ENCODE assay signal across 27 mouse cellular contexts in the genomic region with DNA sequence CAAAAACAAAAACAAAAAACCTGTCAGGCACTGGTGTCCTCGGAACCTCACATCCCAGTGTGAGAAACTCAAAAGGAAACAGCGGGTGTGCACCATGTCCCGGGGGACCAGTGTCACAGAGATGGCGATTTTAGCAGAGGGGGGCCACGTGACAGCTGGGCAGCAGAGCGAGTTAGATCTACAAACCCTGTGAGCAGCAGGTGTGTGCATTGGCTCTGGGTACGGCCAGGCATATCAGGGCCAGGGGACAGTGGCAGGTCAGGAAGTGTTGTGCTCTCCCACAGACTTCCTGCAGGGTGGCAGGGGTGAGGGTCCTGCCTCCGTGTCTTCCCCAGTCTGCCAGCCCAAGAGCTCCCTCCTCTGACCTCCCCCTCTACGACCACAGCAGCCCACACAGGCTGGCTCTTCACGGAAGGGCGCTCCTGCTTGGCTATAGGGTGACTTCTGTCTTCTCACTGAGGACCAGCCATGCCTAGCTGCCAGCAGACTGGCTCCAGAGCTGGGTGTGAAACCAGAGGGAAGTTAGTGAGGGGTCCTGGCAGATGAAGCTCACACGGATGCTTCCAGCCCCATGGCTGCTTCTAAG. TPM values are rescaled to one million over a fixed set of nuclear protein-coding genes. Genes with fewer than 3 reads are reported as not detected.
DNase-seq lines count a peak whose midpoint lies in the region; ATAC-seq and TF ChIP-seq lines count a peak whose summit lies in the region.
"Had no signal": no experiment of that assay in that cellular context is flagged by ENCODE, and none has a peak within 500 bp of the region (broad histone marks: within the 10 kb centered on the region; RNA-seq: fewer than 3 reads in every experiment).

No protein-coding gene starts in this region.

- H3K4me3 ChIP-seq in gastrocnemius, adult 2 months = peak overlapping the region; percentile 13; the same call in 1 of the 2 replicates
- H3K4me3 ChIP-seq in liver, postnatal 0 days (ENCODE audit: low read depth, low read length) = no peak overlapping the region
- H3K4me3 ChIP-seq in liver, embryonic 11.5 days (ENCODE audit: low read depth, low read length) = no peak overlapping the region
- no peak overlapping the region for H3K4me3 ChIP-seq in olfactory bulb, adult 2 months (ENCODE audit: insufficient read depth, low read depth, low read length)
- no peak overlapping the region for H3K4me3 ChIP-seq in lung, postnatal 0 days (ENCODE audit: low read depth, low read length)
- H3K4me3 ChIP-seq: embryonic facial prominence, embryonic 12.5 days; limb, embryonic 10.5 days; midbrain, embryonic 15.5 days; myocyte had no signal

- WGBS in liver, postnatal 0 days (ENCODE audit: insufficient replicate concordance) = 24% methylated on average over 12 of the region's 12 CpGs
- 41% methylated on average over 12 of the region's 12 CpGs for WGBS in liver, embryonic 11.5 days
- 48% methylated on average over 12 of the region's 12 CpGs for WGBS in olfactory bulb, adult 2 months
- WGBS in lung, postnatal 0 days = 40% methylated on average over 12 of the region's 12 CpGs

- no peaks in the 10 kb centered on the region for H3K9me3 ChIP-seq in liver, postnatal 0 days (ENCODE audit: low read length)
- no peaks in the 10 kb centered on the region for H3K9me3 ChIP-seq in liver, embryonic 11.5 days (ENCODE audit: control insufficient read depth, low read length)
- no peaks in the 10 kb centered on the region for H3K9me3 ChIP-seq in lung, postnatal 0 days (ENCODE audit: low read length)
- H3K9me3 ChIP-seq: embryonic facial prominence, embryonic 12.5 days; limb, embryonic 10.5 days; midbrain, embryonic 15.5 days had no signal

- ATAC-seq in liver, postnatal 0 days = peak; percentile 36
- no peak for ATAC-seq in liver, embryonic 11.5 days (replicated peaks; ENCODE audit: low FRiP score)
- no peak for ATAC-seq in frontal cortex, adult (ENCODE audit: low TSS enrichment)
- no peak for ATAC-seq in lung, postnatal 0 days
- ATAC-seq: inflammation-experienced regulatory T-cells, adult 6 months; midbrain, embryonic 15.5 days had no signal

- no peak overlapping the region for H3K4me2 ChIP-seq in liver, postnatal 0 days (ENCODE audit: low read depth, low read length)
- H3K4me2 ChIP-seq in liver, embryonic 11.5 days = no peak overlapping the region
- H3K4me2 ChIP-seq in lung, postnatal 0 days (replicated peaks; ENCODE audit: low read depth, low read length) = no peak overlapping the region
- H3K4me2 ChIP-seq: embryonic facial prominence, embryonic 12.5 days; hindbrain, embryonic 14.5 days; midbrain, embryonic 15.5 days had no signal

- H3K9ac ChIP-seq in liver, postnatal 0 days (replicated peaks) = no peak overlapping the region
- no peak overlapping the region for H3K9ac ChIP-seq in liver, embryonic 11.5 days (ENCODE audit: low read depth, low read length)
- H3K9ac ChIP-seq in lung, postnatal 0 days (replicated peaks; ENCODE audit: low read depth) = no peak overlapping the region
- H3K9ac ChIP-seq: embryonic facial prominence, embryonic 12.5 days; hindbrain, embryonic 14.5 days; midbrain, embryonic 15.5 days had no signal

- intact Hi-C loops in gastrocnemius, adult 2 months (cut with DNase I) = no loop called here

- TF ChIP-seq EP300 in liver, postnatal 0 days (IDR thresholded peaks at IDR 0.05; ENCODE audit: low read depth) = no peak
- TF ChIP-seq EP300 in lung, postnatal 0 days (IDR thresholded peaks at IDR 0.05) = no peak

- no peak for TF ChIP-seq CTCF in gastrocnemius, adult 2 months (IDR thresholded peaks at IDR 0.05)
- no peak for TF ChIP-seq CTCF in liver, postnatal 0 days (IDR thresholded peaks at IDR 0.05; ENCODE audit: low read depth)
- TF ChIP-seq CTCF in olfactory bulb, adult 2 months (IDR thresholded peaks at IDR 0.05; ENCODE audit: insufficient read depth, low read depth, low read length) = no peak
- TF ChIP-seq CTCF in lung, postnatal 0 days (IDR thresholded peaks at IDR 0.05) = no peak

- no peaks in the 10 kb centered on the region for H3K27me3 ChIP-seq in liver, postnatal 0 days (ENCODE audit: insufficient read depth, low read length)
- no peaks in the 10 kb centered on the region for H3K27me3 ChIP-seq in liver, embryonic 11.5 days (replicated peaks; ENCODE audit: control insufficient read depth, insufficient read depth, low read length)
- no peaks in the 10 kb centered on the region for H3K27me3 ChIP-seq in splenic B cell, adult 2 months (ENCODE audit: control insufficient read depth, insufficient read depth, low read length, poor library complexity, severe bottlenecking)
- H3K27me3 ChIP-seq in lung, postnatal 0 days (replicated peaks; ENCODE audit: insufficient read depth, low read length) = no peaks in the 10 kb centered on the region
- H3K27me3 ChIP-seq: midbrain, embryonic 15.5 days had no signal

- DNase-seq in gastrocnemius, adult 2 months = peak; percentile 68
- DNase-seq in gastrocnemius, postnatal 10 days = no peak
- DNase-seq in liver, postnatal 0 days = peak; percentile 33
- no peak for DNase-seq in liver, embryonic 11.5 days (ENCODE audit: low spot score)
- peak; percentile 89 for DNase-seq in splenic B cell, adult 2 months (ENCODE audit: low read depth, low spot score)
- DNase-seq in lung, postnatal 0 days (ENCODE audit: low spot score) = no peak
- DNase-seq: adrenal gland, adult 8-10 months; cerebellum, adult 9-10 months; heart, postnatal 4 days; kidney, adult 8-10 months; liver; thymus, adult 18-20 months; thymus, postnatal 36 days had no signal

- no peak for TF ChIP-seq POLR2A in olfactory bulb, adult 2 months (IDR thresholded peaks at IDR 0.05; ENCODE audit: insufficient read depth, low read depth, low read length)

- H3K36me3 ChIP-seq in liver, postnatal 0 days (replicated peaks; ENCODE audit: insufficient read depth, low read length) = no peaks in the 10 kb centered on the region
- no peaks in the 10 kb centered on the region for H3K36me3 ChIP-seq in liver, embryonic 11.5 days (ENCODE audit: control insufficient read depth, insufficient read depth, low read length)
- no peaks in the 10 kb centered on the region for H3K36me3 ChIP-seq in splenic B cell, adult 2 months (ENCODE audit: control insufficient read depth, insufficient read depth, low read length, poor library complexity, severe bottlenecking)
- no peaks in the 10 kb centered on the region for H3K36me3 ChIP-seq in lung, postnatal 0 days (ENCODE audit: insufficient read depth, low read length)
- H3K36me3 ChIP-seq: embryonic facial prominence, embryonic 12.5 days; limb, embryonic 10.5 days; midbrain, embryonic 15.5 days had no signal

- H3K27ac ChIP-seq in gastrocnemius, adult 2 months = peak overlapping the region; percentile 96
- H3K27ac ChIP-seq in liver, postnatal 0 days (ENCODE audit: low read depth) = no peak overlapping the region
- H3K27ac ChIP-seq in liver, embryonic 11.5 days (ENCODE audit: low read depth, low read length) = no peak overlapping the region
- peak overlapping the region; percentile 53; the same call in 1 of the 2 replicates for H3K27ac ChIP-seq in olfactory bulb, adult 2 months (ENCODE audit: insufficient read depth, low read depth, low read length)
- no peak overlapping the region for H3K27ac ChIP-seq in lung, postnatal 0 days (ENCODE audit: low read length)
- H3K27ac ChIP-seq: embryonic facial prominence, embryonic 12.5 days; hindbrain, embryonic 14.5 days; limb, embryonic 10.5 days; midbrain, embryonic 15.5 days had no signal

- no peaks in the 10 kb centered on the region for H3K4me1 ChIP-seq in liver, postnatal 0 days (ENCODE audit: insufficient read depth)
- no peaks in the 10 kb centered on the region for H3K4me1 ChIP-seq in liver, embryonic 11.5 days (replicated peaks; ENCODE audit: control insufficient read depth, insufficient read depth, low read length)
- H3K4me1 ChIP-seq in olfactory bulb, adult 2 months (ENCODE audit: control insufficient read depth, insufficient read depth, low read length) = peaks cover 81% of the 10 kb centered on the region
- no peaks in the 10 kb centered on the region for H3K4me1 ChIP-seq in lung, postnatal 0 days (ENCODE audit: insufficient read depth, low read depth, low read length)
- H3K4me1 ChIP-seq: embryonic facial prominence, embryonic 12.5 days; limb, embryonic 10.5 days had no signal

RNA-seq across cellular contexts. Expression of a gene that starts 13.0 kb away (rescaled TPM):
- total RNA-seq in gastrocnemius, adult 2 months (2021) = 10 to 100 TPM; 38.9 to 66.6 TPM
- 10 to 100 TPM; 19.7 to 21.1 TPM for total RNA-seq in gastrocnemius, postnatal 10 days (2021)
- 0.07 TPM in 1 of 2 replicates, not detected in the other for polyA plus RNA-seq in liver, postnatal 0 days (2015; fragmentation: Nextera tagmentation; extraction: Ambion mirVana)
- 0.25 and 0.32 TPM in 2 replicates for polyA plus RNA-seq in liver, embryonic 11.5 days (2014; fragmentation: Nextera tagmentation; extraction: Ambion mirVana)
- 47.6 and 146 TPM in 2 replicates for polyA plus RNA-seq in olfactory bulb, adult 2 months (2012; ENCODE audit: insufficient read depth, insufficient read length, low replicate concordance, missing spikeins)
- polyA plus RNA-seq in lung, postnatal 0 days (2015; fragmentation: Nextera tagmentation; extraction: Ambion mirVana) = 0.06 and 0.07 TPM in 2 replicates
- total RNA-seq: MEL had no signal
- polyA plus RNA-seq: heart, embryonic 16.5 days had no signal

RNA-seq across cellular contexts. Expression of a gene that starts 33.0 kb away (rescaled TPM):
- 10 to 100 TPM; 17.3 to 21.3 TPM for total RNA-seq in gastrocnemius, adult 2 months (2021)
- total RNA-seq in gastrocnemius, postnatal 10 days (2021) = 10 to 100 TPM; 36.8 to 45.3 TPM
- polyA plus RNA-seq in liver, postnatal 0 days (2015; fragmentation: Nextera tagmentation; extraction: Ambion mirVana) = 0.09 TPM in 1 of 2 replicates, not detected in the other
- polyA plus RNA-seq in liver, embryonic 11.5 days (2014; fragmentation: Nextera tagmentation; extraction: Ambion mirVana) = 2.1 and 2.3 TPM in 2 replicates
- polyA plus RNA-seq in olfactory bulb, adult 2 months (2012; ENCODE audit: insufficient read depth, insufficient read length, low replicate concordance, missing spikeins) = not detected in 2 replicates
- polyA plus RNA-seq in lung, postnatal 0 days (2015; fragmentation: Nextera tagmentation; extraction: Ambion mirVana) = not detected in 2 replicates
- total RNA-seq: adrenal gland, adult 8-10 months; heart, postnatal 4 days; layer of hippocampus, postnatal 25 days; megakaryocyte-erythroid progenitor cell, adult 5-6 weeks; MEL had no signal
- polyA plus RNA-seq: forebrain, embryonic 11.5 days; gonadal fat pad, adult 2 months; inflammation-experienced regulatory T-cells, adult 6 months had no signal

Comparison
In these comparisons a context has a peak if more than half of its experiments do, and no peak if none do; other contexts are left out.
1. DNase-seq: peak in gastrocnemius, adult 2 months (single experiment), liver, postnatal 0 days (single experiment) and splenic B cell, adult 2 months (single experiment); none in gastrocnemius, postnatal 10 days (single experiment), liver, embryonic 11.5 days (single experiment) and lung, postnatal 0 days (single experiment).
2. H3K27ac ChIP-seq: peak in gastrocnemius, adult 2 months (single experiment) and olfactory bulb, adult 2 months (single experiment); none in liver, postnatal 0 days (single experiment), liver, embryonic 11.5 days (single experiment) and lung, postnatal 0 days (single experiment).
3. RNA of a gene that starts 13.0 kb away (polyA plus RNA-seq): 47.6 to 146 TPM in olfactory bulb, adult 2 months; 0.25 to 0.32 TPM in liver, embryonic 11.5 days, 0.06 to 0.07 TPM in lung, postnatal 0 days and 0.07 TPM in liver, postnatal 0 days; every median in the first group is over 10 times any median in the second.